ENCODE assay signal across 9 mouse cellular contexts in genomic region chr11:24065313-24065712, GRCm38 (mm10). TPM values are rescaled to one million over a fixed set of nuclear protein-coding genes. Genes with fewer than 3 reads are reported as not detected.
A peak's percentile ranks its signal among the peaks of the same experiment; 100 is the strongest.
DNase-seq lines count a peak whose midpoint lies in the region; ATAC-seq and TF ChIP-seq lines count a peak whose summit lies in the region.
"Had no signal": no experiment of that assay in that cellular context is flagged by ENCODE, and none has a peak within 500 bp of the region (broad histone marks: within the 10 kb centered on the region; RNA-seq: fewer than 3 reads in every experiment).

No protein-coding gene starts in this region.

- no peaks in the 10 kb centered on the region for H3K9me3 ChIP-seq in heart, embryonic 12.5 days (replicated peaks)
- no peaks in the 10 kb centered on the region for H3K9me3 ChIP-seq in embryonic facial prominence, embryonic 12.5 days
- H3K9me3 ChIP-seq: megakaryocyte, embryonic 14.5 days had no signal

- no peak overlapping the region for H3K27ac ChIP-seq in heart, adult 2 months
- H3K27ac ChIP-seq in heart, embryonic 12.5 days (ENCODE audit: poor library complexity, severe bottlenecking), result no peak overlapping the region
- no peak overlapping the region for H3K27ac ChIP-seq in embryonic facial prominence, embryonic 12.5 days

- no peak for ATAC-seq in heart, embryonic 12.5 days (ENCODE audit: insufficient number of reproducible peaks, low FRiP score)
- peak; percentile 68; the same call in 1 of the 2 replicates for ATAC-seq in embryonic facial prominence, embryonic 12.5 days (ENCODE audit: insufficient number of reproducible peaks, insufficient read depth, low FRiP score, low TSS enrichment)
- ATAC-seq in megakaryocyte, adult 5-6 weeks (ENCODE audit: poor library complexity, severe bottlenecking), result 0 out of 2 replicates have a peak, but pooled peaks have one; percentile 33
- ATAC-seq in erythroblast, adult 5-6 weeks (replicated peaks; ENCODE audit: low FRiP score, poor library complexity, severe bottlenecking), result no peak

- peaks cover 9% of the 10 kb centered on the region for H3K27me3 ChIP-seq in heart, adult 2 months (ENCODE audit: control insufficient read depth, insufficient read depth, low read length)
- H3K27me3 ChIP-seq in heart, embryonic 12.5 days (replicated peaks), result peaks cover 28% of the 10 kb centered on the region
- H3K27me3 ChIP-seq in embryonic facial prominence, embryonic 12.5 days, result no peaks in the 10 kb centered on the region

- no peak for TF ChIP-seq POLR2A in heart, adult 2 months (IDR thresholded peaks at IDR 0.05; ENCODE audit: insufficient read depth, low read depth, low read length)

- H3K79me2 ChIP-seq in heart, adult 2 months (replicated peaks; ENCODE audit: control insufficient read depth, insufficient read depth, low read length), result no peaks in the 10 kb centered on the region

- intact Hi-C loops in heart, adult 2 months (cut with DNase I), result no loop called here

- no peaks in the 10 kb centered on the region for H3K4me1 ChIP-seq in heart, adult 2 months (ENCODE audit: control insufficient read depth, insufficient read depth, low read length)
- peaks cover 7% of the 10 kb centered on the region; the same call in 1 of the 2 replicates for H3K4me1 ChIP-seq in heart, embryonic 12.5 days (replicated peaks)
- peaks cover 23% of the 10 kb centered on the region; the same call in 1 of the 2 replicates for H3K4me1 ChIP-seq in embryonic facial prominence, embryonic 12.5 days

- H3K9ac ChIP-seq in heart, adult 2 months (ENCODE audit: low read depth, low read length), result no peak overlapping the region
- no peak overlapping the region for H3K9ac ChIP-seq in heart, embryonic 12.5 days
- H3K9ac ChIP-seq in embryonic facial prominence, embryonic 12.5 days, result no peak overlapping the region

- no peak overlapping the region for H3K4me2 ChIP-seq in heart, embryonic 12.5 days
- H3K4me2 ChIP-seq in embryonic facial prominence, embryonic 12.5 days (replicated peaks), result no peak overlapping the region

- TF ChIP-seq EP300 in heart, adult 2 months (IDR thresholded peaks at IDR 0.05; ENCODE audit: insufficient read depth, low read depth, low read length), result no peak

- H3K4me3 ChIP-seq in heart, adult 2 months, result no peak overlapping the region
- no peak overlapping the region for H3K4me3 ChIP-seq in heart, embryonic 12.5 days
- no peak overlapping the region for H3K4me3 ChIP-seq in embryonic facial prominence, embryonic 12.5 days
- H3K4me3 ChIP-seq: megakaryocyte, embryonic 14.5 days had no signal

- WGBS in heart, adult 2 months, result 61% methylated on average over 4 of the region's 4 CpGs
- WGBS in heart, embryonic 12.5 days, result 61% methylated on average over 4 of the region's 4 CpGs
- 39% methylated on average over 4 of the region's 4 CpGs for WGBS in embryonic facial prominence, embryonic 12.5 days

- TF ChIP-seq CTCF in heart, adult 2 months (IDR thresholded peaks at IDR 0.05), result peak; percentile 25

- DNase-seq in heart, adult 2 months, result no peak
- DNase-seq in 416B (ENCODE audit: low read depth), result peak; percentile 3
- no peak for DNase-seq in yolk sac, embryonic 10.5 days (ENCODE audit: low spot score)
- DNase-seq in ovary, postnatal 10 days (ENCODE audit: low spot score), result no peak

- no peaks in the 10 kb centered on the region for H3K36me3 ChIP-seq in heart, adult 2 months (ENCODE audit: control insufficient read depth, insufficient read depth, low read length)
- no peaks in the 10 kb centered on the region for H3K36me3 ChIP-seq in heart, embryonic 12.5 days
- no peaks in the 10 kb centered on the region for H3K36me3 ChIP-seq in embryonic facial prominence, embryonic 12.5 days

RNA-seq across cellular contexts. Expression of gene A830031A19Rik, which starts 9.5 kb away (rescaled TPM):
- not detected for total RNA-seq in heart, adult 2 months (2021)
- polyA plus RNA-seq in heart, adult 2 months (2012; rRNA removed), result not detected in 2 replicates
- polyA plus RNA-seq in heart, embryonic 12.5 days (2016; fragmentation: Nextera tagmentation; extraction: Ambion mirVana), result not detected in 2 replicates
- not detected in 2 replicates for polyA plus RNA-seq in embryonic facial prominence, embryonic 12.5 days (2016; fragmentation: Nextera tagmentation; extraction: Ambion mirVana)
- not detected in 2 replicates for total RNA-seq in megakaryocyte, adult 5-6 weeks (2015)
- total RNA-seq in megakaryocyte, adult 5-6 weeks (2017), result not detected in 2 replicates
- total RNA-seq in erythroblast, adult 5-6 weeks (2015; ENCODE audit: low replicate concordance), result not detected in 2 replicates
- total RNA-seq in erythroblast, adult 5-6 weeks (2017; ENCODE audit: low replicate concordance), result 4.0 TPM in 1 of 2 replicates, not detected in the other

RNA-seq across cellular contexts. Expression of gene Bcl11a, which starts 12.5 kb away (rescaled TPM):
- 1 to 10 TPM; 2.4 to 4.2 TPM for total RNA-seq in heart, adult 2 months (2021)
- polyA plus RNA-seq in heart, adult 2 months (2012; rRNA removed), result 1.1 and 1.7 TPM in 2 replicates
- 18.1 and 19.3 TPM in 2 replicates for polyA plus RNA-seq in heart, embryonic 12.5 days (2016; fragmentation: Nextera tagmentation; extraction: Ambion mirVana)
- polyA plus RNA-seq in embryonic facial prominence, embryonic 12.5 days (2016; fragmentation: Nextera tagmentation; extraction: Ambion mirVana), result 80.5 and 86.3 TPM in 2 replicates
- 31.4 and 33.7 TPM in 2 replicates for total RNA-seq in megakaryocyte, adult 5-6 weeks (2015)
- 16.2 and 34.6 TPM in 2 replicates for total RNA-seq in megakaryocyte, adult 5-6 weeks (2017)
- total RNA-seq in erythroblast, adult 5-6 weeks (2015; ENCODE audit: low replicate concordance), result 11.1 and 25.5 TPM in 2 replicates
- 4.9 and 10.2 TPM in 2 replicates for total RNA-seq in erythroblast, adult 5-6 weeks (2017; ENCODE audit: low replicate concordance)

Comparison
In these comparisons a context has a peak if more than half of its experiments do, and no peak if none do; other contexts are left out.
1. ATAC-seq: peak in embryonic facial prominence, embryonic 12.5 days (single experiment) and megakaryocyte, adult 5-6 weeks (single experiment); none in heart, embryonic 12.5 days (single experiment) and erythroblast, adult 5-6 weeks (single experiment).